In genomic region chr6:117917576-117917975, GRCm38 (mm10) we compare ENCODE assay signal across 8 mouse cellular contexts. TPM values are rescaled to one million over a fixed set of nuclear protein-coding genes. Genes with fewer than 3 reads are reported as not detected.
DNase-seq lines count a peak whose midpoint lies in the region; ATAC-seq and TF ChIP-seq lines count a peak whose summit lies in the region.

No protein-coding gene starts in this region.

- peak; percentile 72 to 75 for DNase-seq in CD8-positive naive resting alpha-beta T cell, adult 2 months (ENCODE audit: low read depth in 2 of 2, low spot score in 2 of 2)
- DNase-seq in adrenal gland, postnatal 25 days, result peak; percentile 53
- DNase-seq in kidney, postnatal 10 days, result peak; percentile 86
- peak; percentile 87 for DNase-seq in lung, postnatal 0 days (ENCODE audit: low spot score)
- DNase-seq in ovary, postnatal 10 days (ENCODE audit: low spot score), result peak; percentile 47
- DNase-seq in thymus, postnatal 10 days (ENCODE audit: low spot score in 2 of 2), result peak; percentile 71 to 78

- 0 out of 2 replicates have a peak, but pooled peaks have one; percentile 14 for TF ChIP-seq EP300 in lung, postnatal 0 days (IDR thresholded peaks at IDR 0.05)

- TF ChIP-seq CTCF in lung, postnatal 0 days (IDR thresholded peaks at IDR 0.05), result no peak

- H3K4me1 ChIP-seq in erythroblast, embryonic 14.5 days (ENCODE audit: control insufficient read depth), result peaks cover 71% of the 10 kb centered on the region
- H3K4me1 ChIP-seq in heart, embryonic 14.5 days (ENCODE audit: control insufficient read depth in 2 of 2, insufficient read depth in 2 of 2, low read length in 2 of 2), result peaks cover 2 to 40% of the 10 kb centered on the region in 2 experiments; a peak in 3 of 4 replicates
- H3K4me1 ChIP-seq in lung, postnatal 0 days (ENCODE audit: insufficient read depth, low read depth, low read length), result peaks cover 18% of the 10 kb centered on the region; the same call in 1 of the 2 replicates

- H3K4me2 ChIP-seq in heart, embryonic 14.5 days (ENCODE audit: low read length), result peak overlapping the region; percentile 89
- H3K4me2 ChIP-seq in lung, postnatal 0 days (replicated peaks; ENCODE audit: low read depth, low read length), result peak overlapping the region; percentile 71

- 2% methylated on average over 21 of the region's 21 CpGs for WGBS in heart, embryonic 14.5 days
- under 1% methylated on average over 21 of the region's 21 CpGs for WGBS in lung, postnatal 0 days

- peak overlapping the region; percentile 93 for H3K4me3 ChIP-seq in erythroblast, embryonic 14.5 days (replicated peaks)
- H3K4me3 ChIP-seq in heart, embryonic 14.5 days (ENCODE audit: control insufficient read depth in 1 of 2, insufficient read depth in 1 of 2, low read depth in 1 of 2, low read length in 2 of 2), result peak overlapping the region; percentile 60 to 78
- peak overlapping the region; percentile 64 for H3K4me3 ChIP-seq in lung, postnatal 0 days (ENCODE audit: low read depth, low read length)

- peak; percentile 51; the same call in 1 of the 2 replicates for ATAC-seq in heart, embryonic 14.5 days (ENCODE audit: insufficient number of reproducible peaks, insufficient read depth, low FRiP score, low read depth)
- ATAC-seq in lung, postnatal 0 days, result peak; percentile 69

- peaks cover 68% of the 10 kb centered on the region for H3K36me3 ChIP-seq in erythroblast, embryonic 14.5 days (ENCODE audit: control insufficient read depth)
- peaks cover 37% of the 10 kb centered on the region for H3K36me3 ChIP-seq in heart, embryonic 14.5 days (ENCODE audit: control insufficient read depth, insufficient read depth, low read length)
- no peaks in the 10 kb centered on the region for H3K36me3 ChIP-seq in lung, postnatal 0 days (ENCODE audit: insufficient read depth, low read length)

- H3K9ac ChIP-seq in heart, embryonic 14.5 days (ENCODE audit: low read length), result peak overlapping the region; percentile 74
- H3K9ac ChIP-seq in lung, postnatal 0 days (replicated peaks; ENCODE audit: low read depth), result peak overlapping the region; percentile 84

- H3K27ac ChIP-seq in heart, embryonic 14.5 days (replicated peaks in 1 of 2; ENCODE audit: control insufficient read depth in 1 of 2, insufficient read depth in 1 of 2, low read depth in 2 of 2, low read length in 2 of 2), result peak overlapping the region; percentile 93 to 98
- H3K27ac ChIP-seq in lung, postnatal 0 days (ENCODE audit: low read length), result peak overlapping the region; percentile 96

- no peaks in the 10 kb centered on the region for H3K9me3 ChIP-seq in erythroblast, embryonic 14.5 days (ENCODE audit: control insufficient read depth, low read length)
- H3K9me3 ChIP-seq in heart, embryonic 14.5 days (ENCODE audit: control insufficient read depth, low read length), result no peaks in the 10 kb centered on the region
- no peaks in the 10 kb centered on the region for H3K9me3 ChIP-seq in lung, postnatal 0 days (ENCODE audit: low read length)

- H3K27me3 ChIP-seq in erythroblast, embryonic 14.5 days (ENCODE audit: control insufficient read depth), result no peaks in the 10 kb centered on the region
- H3K27me3 ChIP-seq in heart, embryonic 14.5 days (ENCODE audit: control insufficient read depth, insufficient read depth, low read length), result no peaks in the 10 kb centered on the region
- no peaks in the 10 kb centered on the region for H3K27me3 ChIP-seq in lung, postnatal 0 days (replicated peaks; ENCODE audit: insufficient read depth, low read length)

RNA-seq across cellular contexts. Expression of gene Hnrnpf, which starts 17.5 kb away (rescaled TPM):
- total RNA-seq in adrenal gland, postnatal 25 days (2021), result 333 and 372 TPM in 2 replicates
- polyA plus RNA-seq in erythroblast, embryonic 14.5 days (2012), result 13.1 and 14.1 TPM in 2 replicates
- polyA plus RNA-seq in heart, embryonic 14.5 days (2014; fragmentation: Nextera tagmentation; extraction: Ambion mirVana), result 457 and 471 TPM in 2 replicates
- 393 and 433 TPM in 2 replicates for polyA plus RNA-seq in lung, postnatal 0 days (2015; fragmentation: Nextera tagmentation; extraction: Ambion mirVana)

RNA-seq across cellular contexts. Expression of gene Fxyd4, which starts 19.9 kb away (rescaled TPM):
- not detected in 2 replicates for total RNA-seq in adrenal gland, postnatal 25 days (2021)
- polyA plus RNA-seq in erythroblast, embryonic 14.5 days (2012), result not detected in 2 replicates
- polyA plus RNA-seq in heart, embryonic 14.5 days (2014; fragmentation: Nextera tagmentation; extraction: Ambion mirVana), result 0.73 and 2.5 TPM in 2 replicates
- polyA plus RNA-seq in lung, postnatal 0 days (2015; fragmentation: Nextera tagmentation; extraction: Ambion mirVana), result 12.4 and 19.8 TPM in 2 replicates

RNA-seq across cellular contexts. Expression of gene Zfp239, which starts 55.7 kb away (rescaled TPM):
- total RNA-seq in adrenal gland, postnatal 25 days (2021), result 3.0 and 4.3 TPM in 2 replicates
- 0.03 and 0.04 TPM in 2 replicates for polyA plus RNA-seq in erythroblast, embryonic 14.5 days (2012)
- polyA plus RNA-seq in heart, embryonic 14.5 days (2014; fragmentation: Nextera tagmentation; extraction: Ambion mirVana), result 0.96 and 1.7 TPM in 2 replicates
- polyA plus RNA-seq in lung, postnatal 0 days (2015; fragmentation: Nextera tagmentation; extraction: Ambion mirVana), result 0.97 and 1.3 TPM in 2 replicates

Comparison
In these comparisons a context has a peak if more than half of its experiments do, and no peak if none do; other contexts are left out.
1. Peak in every context shown above with its lines: DNase-seq, ATAC-seq, H3K4me3 ChIP-seq and H3K27ac ChIP-seq.
2. RNA of gene Hnrnpf, which starts 17.5 kb away (polyA plus RNA-seq): 457 to 471 TPM in heart, embryonic 14.5 days and 393 to 433 TPM in lung, postnatal 0 days; 13.1 to 14.1 TPM in erythroblast, embryonic 14.5 days; every median in the first group is over 10 times any median in the second.